Mouse (Mus musculus) left cerebral cortex, adult 9 months (tissue): ENCODE measurements at regions not wholly inside any gene's neighbourhood (a gene's known extent, or its start where the extent isn't known, plus 50 kb on each side); places are given as distances from the start of the nearest gene placed in this dataset.

ENCODE experiments used
- DNase-seq, 2 experiments: peaks; one replicate each; pipeline ENCODE4 v3.0.0; 2022; ENCODE audit warnings: low spot score in 2 of 2

- no peak for DNase-seq
Observed at GRCm38 (mm10) chr11:71670111-71671050, 79.3 kb upstream of the Wscd1 start.

DNA sequence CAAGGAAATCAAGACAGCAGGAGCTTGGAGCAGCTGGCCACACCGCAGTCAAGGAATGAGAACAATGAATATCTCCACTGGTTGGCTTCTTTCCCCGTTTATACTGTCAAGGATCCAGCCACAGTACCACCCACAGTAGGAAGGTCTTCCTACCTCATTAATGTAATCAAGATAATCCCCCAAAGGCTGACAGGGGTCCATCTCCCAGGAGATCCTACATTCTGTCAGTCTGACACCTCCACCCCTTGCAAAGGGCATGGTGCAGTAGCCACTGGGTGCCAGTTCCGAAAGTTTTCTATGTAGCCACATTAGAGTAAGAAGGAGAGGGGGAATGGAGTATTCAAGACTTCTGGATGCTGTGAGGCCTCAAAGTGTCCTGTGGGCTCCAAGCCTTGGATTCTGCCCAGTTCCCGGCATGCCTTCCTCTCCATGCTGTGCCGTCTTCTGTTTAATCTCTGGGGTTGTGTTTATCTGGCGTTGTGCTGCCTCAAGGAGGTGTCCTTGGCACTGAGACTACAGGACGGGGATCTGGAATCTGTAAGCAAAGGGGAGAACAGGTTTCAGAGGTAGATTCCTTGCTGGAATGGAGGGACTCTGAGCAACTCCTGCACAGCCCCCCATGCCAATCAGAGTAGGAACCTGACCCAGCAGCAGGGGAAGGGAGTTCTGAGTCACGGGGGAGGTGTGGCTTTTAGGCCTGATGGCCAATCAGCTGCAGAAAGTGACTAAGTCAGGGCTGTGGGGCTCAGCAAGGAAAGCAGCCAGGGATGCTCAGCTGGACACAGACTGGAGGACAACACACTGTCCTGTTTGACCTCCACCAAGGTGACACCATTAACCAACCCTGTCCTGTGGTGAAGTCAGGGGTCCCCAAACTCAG is 77.3 kb upstream of the Wscd1 start:
- no peak for DNase-seq

- peak in 1 of 2 experiments; percentile 86 for DNase-seq
Observed at GRCm38 (mm10) chr11:71674319-71674718, 75.4 kb upstream of the Wscd1 start.

DNA sequence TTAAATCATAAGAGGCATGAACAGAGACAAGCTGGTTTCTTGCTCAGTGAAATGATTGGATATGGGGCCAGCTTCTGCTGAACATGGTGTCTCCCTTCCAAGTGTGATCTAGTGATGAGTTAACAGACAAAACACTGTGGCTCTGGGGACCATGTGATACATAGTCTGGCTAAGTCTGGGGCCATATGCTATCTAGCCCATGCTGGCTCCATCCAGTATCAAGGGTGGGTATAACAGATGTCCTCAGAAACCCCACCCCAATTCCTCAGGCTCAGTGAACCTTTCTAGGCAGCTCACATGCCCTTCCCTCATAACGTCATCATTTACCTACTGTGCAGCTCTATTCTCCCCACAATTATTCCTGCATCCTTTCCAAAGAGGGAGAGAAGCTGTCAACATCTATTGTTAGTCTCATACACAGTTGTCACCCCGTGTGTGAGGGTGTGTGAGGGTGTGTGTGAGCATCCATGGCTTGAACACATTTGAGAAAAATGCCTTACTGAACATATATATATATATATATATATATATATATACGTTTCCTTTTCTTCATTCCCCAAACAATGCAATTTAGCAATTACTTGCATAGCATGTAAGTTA is 73.9 kb upstream of the Wscd1 start:
- no peak for DNase-seq

DNA sequence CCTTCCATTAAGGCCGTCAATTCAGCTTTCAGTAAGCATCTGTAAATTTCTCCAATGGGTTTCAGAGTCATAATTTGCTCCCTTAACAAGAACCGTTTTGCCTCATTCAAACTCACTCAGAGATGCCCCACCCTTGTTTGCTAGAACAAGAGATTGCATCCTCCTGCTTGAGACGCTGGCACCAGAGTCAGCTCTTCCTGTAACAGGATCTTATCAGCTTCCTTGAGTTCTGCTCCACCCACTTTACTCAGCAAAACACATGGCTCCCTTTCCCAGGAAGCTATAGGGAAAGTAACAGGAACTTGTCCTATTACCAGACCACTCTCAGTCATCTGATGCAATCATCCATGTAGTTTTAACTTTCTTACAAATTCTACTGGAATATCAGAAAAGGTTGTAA is 52.7 kb upstream of the Wscd1 start:
- DNase-seq, result no peak

- no peak for DNase-seq
Observed at GRCm38 (mm10) chr11:71698836-71699235, 50.9 kb upstream of the Wscd1 start.
